ENCODE assay signal across 18 mouse cellular contexts in the genomic region with DNA sequence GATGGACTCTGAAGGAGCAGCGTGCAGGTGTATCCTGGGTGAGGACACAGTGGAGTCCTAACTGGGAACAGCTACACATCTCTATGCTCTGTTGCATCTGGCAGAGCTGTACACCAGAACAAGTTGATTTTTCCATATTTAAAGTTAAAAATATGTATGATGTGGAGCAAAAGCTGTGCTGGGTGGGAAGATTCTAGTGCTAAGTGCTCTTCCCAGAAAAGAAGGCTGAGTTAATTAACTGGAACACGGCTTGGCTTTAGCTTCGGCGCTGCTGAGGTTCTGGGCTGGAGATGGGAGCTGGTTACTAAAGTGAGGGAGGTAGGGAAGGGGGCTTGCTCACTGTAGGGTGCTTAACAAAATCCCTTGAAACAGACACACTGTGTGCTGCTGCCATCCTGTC.
"Had no signal": no experiment of that assay in that cellular context is flagged by ENCODE, and none has a peak within 500 bp of the region (broad histone marks: within the 10 kb centered on the region; RNA-seq: fewer than 3 reads in every experiment).

No protein-coding gene starts in this region.

- H3K4me3 ChIP-seq: kidney, embryonic 15.5 days; limb, embryonic 12.5 days; liver, embryonic 13.5 days; lung, embryonic 15.5 days; megakaryocyte, embryonic 14.5 days; midbrain, embryonic 15.5 days; neural tube, embryonic 12.5 days had no signal

- H3K27ac ChIP-seq: kidney, embryonic 15.5 days; limb, embryonic 12.5 days; liver, embryonic 13.5 days; lung, embryonic 15.5 days; macrophage; midbrain, embryonic 15.5 days; neural tube, embryonic 12.5 days had no signal

- ATAC-seq: intestine, embryonic 16.5 days; liver, postnatal 0 days; midbrain, embryonic 15.5 days had no signal

- DNase-seq: kidney, adult 2 months; kidney, postnatal 25 days; layer of hippocampus, postnatal 36 days; liver; liver, embryonic 13.5 days; liver, postnatal 0 days; lung, postnatal 14 days; spleen, adult 18-20 months; thymus, postnatal 4 days had no signal

- H3K27me3 ChIP-seq: kidney, embryonic 15.5 days; limb, embryonic 12.5 days; liver, embryonic 13.5 days; lung, embryonic 15.5 days; megakaryocyte, embryonic 14.5 days; midbrain, embryonic 15.5 days; neural tube, embryonic 12.5 days had no signal

- H3K4me2 ChIP-seq: kidney, embryonic 15.5 days; limb, embryonic 12.5 days; liver, embryonic 13.5 days; lung, embryonic 15.5 days; midbrain, embryonic 11.5 days; midbrain, embryonic 15.5 days; neural tube, embryonic 12.5 days had no signal

- H3K36me3 ChIP-seq: kidney, embryonic 15.5 days; limb, embryonic 12.5 days; liver, embryonic 13.5 days; lung, embryonic 15.5 days; midbrain, embryonic 15.5 days; neural tube, embryonic 12.5 days had no signal

- H3K9me3 ChIP-seq: kidney, embryonic 15.5 days; limb, embryonic 12.5 days; liver, embryonic 13.5 days; lung, embryonic 15.5 days; midbrain, embryonic 15.5 days; neural tube, embryonic 12.5 days had no signal

- H3K9ac ChIP-seq: kidney, embryonic 15.5 days; limb, embryonic 12.5 days; liver, embryonic 13.5 days; liver, postnatal 0 days; lung, embryonic 15.5 days; midbrain, embryonic 15.5 days; neural tube, embryonic 12.5 days had no signal

- H3K4me1 ChIP-seq: kidney, embryonic 15.5 days; liver, embryonic 13.5 days; lung, embryonic 15.5 days; megakaryocyte, embryonic 14.5 days; midbrain, embryonic 15.5 days; neural tube, embryonic 12.5 days had no signal
